Mouse (Mus musculus) B cell, adult 2 months (primary cell): ENCODE measurements around the gene Celf2.
A peak's percentile ranks its signal among the peaks of the same experiment; 100 is the strongest.

Source experiments
- DNase-seq, 2 experiments: peaks; one replicate each; pipeline ENCODE4 v3.0.0; 2022

Gene Celf2

DNA sequence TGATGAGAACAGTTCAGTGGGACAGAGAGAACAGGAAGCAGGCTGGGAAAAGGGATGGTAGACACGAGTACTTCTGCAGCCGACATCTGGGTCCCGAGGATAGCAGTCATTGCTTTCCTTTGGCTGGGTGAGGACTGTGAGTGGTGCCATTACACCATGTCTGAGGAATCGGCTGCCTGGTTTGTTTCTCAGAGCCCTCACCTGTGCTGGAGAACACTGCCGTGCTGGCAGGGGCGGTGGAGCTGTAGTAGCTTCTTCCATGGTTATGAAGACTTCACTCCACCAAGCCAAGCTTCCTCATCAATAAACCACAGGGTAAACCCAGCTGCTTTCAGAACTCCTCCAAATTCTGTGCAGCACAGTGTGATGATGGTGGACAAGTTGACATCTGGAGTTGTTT is 860.5 kb downstream of the Celf2 start:
- DNase-seq: no peak

DNA sequence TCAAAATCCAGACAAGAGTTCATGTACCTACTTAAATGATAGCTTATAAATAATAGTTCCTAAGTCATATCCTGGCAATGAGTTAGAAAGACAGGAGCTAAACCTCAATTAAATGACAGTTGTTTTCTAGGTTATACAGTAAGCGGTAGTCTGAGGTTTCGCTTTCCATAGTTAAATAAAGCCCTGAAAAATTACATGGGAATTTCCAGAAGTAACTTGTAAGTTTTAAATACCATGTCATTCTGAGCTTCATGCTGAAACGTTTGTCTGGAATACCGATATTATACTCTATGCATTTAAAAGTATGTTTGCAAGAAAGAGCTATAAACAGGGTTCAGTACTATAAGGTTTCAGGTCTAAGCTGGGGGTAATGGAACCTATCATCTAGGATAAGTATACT is 862.3 kb downstream of the Celf2 start:
- no peak for DNase-seq

DNA sequence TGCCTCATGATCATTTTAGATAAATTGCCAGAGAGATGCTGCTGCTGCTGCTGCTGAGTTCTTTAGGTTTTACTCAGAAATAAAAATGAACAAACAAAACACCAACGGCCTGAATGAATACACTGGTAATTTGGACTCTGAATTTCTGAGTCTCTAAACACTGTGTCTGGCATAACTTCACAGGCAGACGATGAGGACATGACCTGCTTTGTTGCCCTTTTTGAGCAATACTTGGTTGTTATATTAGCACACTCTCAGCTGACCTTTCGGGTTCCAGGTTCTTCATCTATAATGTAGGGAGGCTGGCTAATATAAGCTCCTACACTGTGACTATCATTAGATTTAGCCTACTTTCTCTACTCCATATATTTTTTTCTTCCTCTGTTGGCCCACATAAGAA is 863.0 kb downstream of the Celf2 start:
- DNase-seq: no peak

- peak; percentile 43 to 48 for DNase-seq
These were observed 867.0 kb downstream of the Celf2 start for GRCm38 (mm10) chr2:6642222-6642850.

DNA sequence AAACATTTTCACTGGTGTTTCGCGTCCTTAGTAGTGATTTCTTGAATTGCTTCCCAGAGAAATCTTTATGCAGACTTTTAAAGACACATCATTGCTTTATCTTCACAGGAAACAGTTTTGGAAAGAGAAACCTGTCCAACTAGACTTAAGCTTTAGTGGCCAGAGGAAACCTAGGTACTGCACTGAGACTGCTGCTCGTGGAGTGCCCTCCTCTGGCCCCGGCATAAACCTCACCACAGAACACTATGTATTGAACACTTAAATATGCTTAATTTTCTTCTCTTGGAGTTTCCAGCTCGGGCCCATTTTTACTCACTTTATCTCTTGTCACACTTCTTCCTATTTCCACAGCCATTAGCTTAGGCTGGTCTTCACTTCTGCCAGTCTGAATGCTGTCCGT is 870.0 kb downstream of the Celf2 start:
- DNase-seq: no peak

DNA sequence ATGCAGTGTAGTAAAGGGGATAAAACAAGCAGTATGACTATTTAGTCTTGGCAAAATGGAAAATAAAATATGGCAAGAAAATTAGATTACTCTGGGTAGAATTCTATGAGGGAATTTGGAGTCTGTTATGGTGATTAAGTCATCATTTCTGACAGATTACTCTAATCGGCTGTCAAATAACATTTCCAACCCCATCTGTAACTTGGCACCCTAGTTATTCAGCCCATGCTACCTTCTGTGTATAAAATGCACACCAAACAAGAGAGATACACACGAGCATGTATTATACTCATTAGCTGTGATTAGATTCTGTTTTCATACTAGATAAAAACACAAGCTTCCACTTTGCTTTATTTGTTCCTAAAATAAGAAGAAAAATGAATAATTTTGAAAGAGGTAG is 872.2 kb downstream of the Celf2 start:
- DNase-seq: no peak

GRCm38 (mm10) chr2:6634899-6635298 is 874.5 kb downstream of the Celf2 start:
- no peak for DNase-seq

- DNase-seq: no peak
These were observed 876.2 kb downstream of the Celf2 start for GRCm38 (mm10) chr2:6633115-6633514.

DNA sequence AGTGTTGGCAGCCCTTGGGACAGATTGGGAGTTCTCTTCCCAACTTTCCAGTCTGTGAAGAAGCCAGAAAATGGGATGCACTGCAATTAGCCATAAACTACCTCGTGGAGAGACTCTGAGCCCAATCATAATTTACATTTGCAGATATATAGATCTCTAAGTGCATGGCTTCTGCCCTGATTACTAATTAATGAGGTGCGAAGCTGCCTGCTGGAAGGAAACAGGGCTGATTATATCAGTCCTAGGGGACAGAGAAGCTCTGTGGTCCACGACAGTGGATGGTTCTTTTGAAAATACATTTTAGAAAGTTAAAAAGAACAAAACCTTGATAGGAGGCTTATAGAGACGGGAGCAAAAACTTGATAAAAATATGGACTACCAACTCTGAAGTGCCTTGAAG is 885.6 kb downstream of the Celf2 start:
- DNase-seq: no peak

DNA sequence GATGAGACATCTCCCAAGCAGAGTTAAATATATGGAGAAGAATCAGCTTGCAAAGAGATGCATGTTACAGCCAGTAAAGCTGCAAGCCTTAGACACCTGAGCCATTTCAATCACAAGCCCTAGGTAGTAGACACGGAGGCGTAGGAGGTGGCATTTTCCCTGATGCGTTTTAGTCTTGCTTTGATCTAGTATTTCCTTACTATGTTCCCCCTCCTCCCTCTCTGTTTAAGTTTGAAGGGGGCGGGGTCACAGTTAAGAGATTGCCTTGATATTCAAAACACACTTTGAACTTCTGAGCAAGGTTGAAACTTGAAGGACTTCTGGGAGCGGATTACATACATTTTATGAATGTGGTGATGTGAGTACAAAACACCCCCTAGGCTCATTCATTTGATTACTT is 887.3 kb downstream of the Celf2 start:
- no peak for DNase-seq

- no peak for DNase-seq
These were observed 890.5 kb downstream of the Celf2 start for GRCm38 (mm10) chr2:6618856-6619255.

GRCm38 (mm10) chr2:6618450-6618849 is 890.9 kb downstream of the Celf2 start:
- DNase-seq: no peak

DNA sequence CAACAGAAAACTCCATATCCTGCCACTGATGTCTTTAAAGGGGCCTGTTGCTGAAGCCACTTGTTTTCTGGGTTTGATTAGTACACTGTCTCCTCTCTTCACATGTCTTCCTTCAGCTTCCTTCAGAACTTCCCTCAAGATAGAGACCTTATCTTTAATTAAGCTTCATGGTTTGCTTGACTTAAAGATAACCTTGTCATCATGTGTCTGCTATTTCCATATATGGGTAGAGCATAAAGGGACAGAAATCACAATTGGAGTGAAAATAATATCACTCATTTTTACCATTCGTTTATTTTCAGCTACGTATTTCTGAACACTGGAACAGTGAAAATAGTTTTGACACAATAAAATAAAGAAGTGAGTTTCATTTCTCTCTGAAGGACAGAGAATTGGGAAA is 905.0 kb downstream of the Celf2 start:
- DNase-seq: no peak

- DNase-seq: no peak
These were observed 905.5 kb downstream of the Celf2 start for GRCm38 (mm10) chr2:6603880-6604279.

- no peak for DNase-seq
These were observed 907.2 kb downstream of the Celf2 start for GRCm38 (mm10) chr2:6602163-6602562.

- DNase-seq: no peak
These were observed 910.5 kb downstream of the Celf2 start for GRCm38 (mm10) chr2:6598879-6599167.

DNA sequence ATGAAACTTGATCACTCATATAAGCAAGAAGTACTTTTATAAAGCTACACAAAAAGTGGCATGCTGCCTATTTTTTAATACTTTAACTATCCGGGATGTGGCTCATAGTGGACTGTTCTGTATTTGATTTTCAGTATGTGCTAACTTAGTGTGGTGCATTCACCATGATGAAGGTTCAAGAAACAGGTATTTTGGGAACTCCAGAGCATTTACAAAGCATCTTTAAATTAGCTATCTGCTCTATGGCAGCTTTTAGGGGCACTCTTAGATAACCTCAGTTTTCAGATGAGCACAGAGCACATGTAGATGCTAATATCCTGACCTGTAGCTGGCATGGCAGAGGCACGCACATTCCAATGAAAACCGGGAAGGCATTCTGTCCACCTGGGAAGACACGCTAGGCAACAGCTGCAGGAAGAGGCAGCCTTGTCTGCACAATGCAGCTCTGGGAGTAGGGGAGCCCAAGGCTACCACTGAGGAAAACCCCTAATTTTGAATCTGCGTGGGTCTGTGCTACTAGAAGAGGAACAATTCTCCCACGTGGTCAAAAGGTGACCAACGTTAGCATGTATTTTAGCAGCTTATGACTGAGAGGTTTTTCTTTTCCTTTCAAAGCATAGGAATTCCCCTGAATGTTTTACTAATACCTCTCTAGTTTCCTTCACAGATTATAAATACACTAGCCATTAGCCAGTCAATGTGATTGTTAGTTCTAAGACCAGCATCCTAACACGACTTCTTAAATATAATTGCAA is 911.1 kb downstream of the Celf2 start:
- DNase-seq: peak; percentile 21 to 23

- no peak for DNase-seq
These were observed 914.6 kb downstream of the Celf2 start for GRCm38 (mm10) chr2:6594736-6595135.

GRCm38 (mm10) chr2:6594160-6594559 is 915.2 kb downstream of the Celf2 start:
- DNase-seq: no peak

DNA sequence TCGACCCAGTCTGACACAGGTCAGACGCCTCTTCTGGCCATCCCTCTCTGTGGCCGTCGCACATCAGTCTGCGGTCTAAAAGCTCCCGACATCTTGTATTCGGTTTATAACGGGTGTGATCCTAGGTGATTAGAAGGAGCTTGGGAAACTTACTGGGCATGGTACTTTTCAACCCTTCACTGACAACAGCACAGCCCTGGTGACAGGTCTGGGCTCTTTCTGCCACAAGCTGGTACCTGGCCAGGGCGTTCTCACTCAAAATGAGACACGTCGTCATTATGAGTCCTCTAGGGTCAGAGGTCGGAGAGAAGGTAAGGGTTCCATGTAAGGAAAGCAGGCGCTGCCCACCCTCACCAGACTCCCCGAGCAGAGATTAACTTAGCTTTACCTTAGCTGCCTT is 915.6 kb downstream of the Celf2 start:
- DNase-seq: no peak

DNA sequence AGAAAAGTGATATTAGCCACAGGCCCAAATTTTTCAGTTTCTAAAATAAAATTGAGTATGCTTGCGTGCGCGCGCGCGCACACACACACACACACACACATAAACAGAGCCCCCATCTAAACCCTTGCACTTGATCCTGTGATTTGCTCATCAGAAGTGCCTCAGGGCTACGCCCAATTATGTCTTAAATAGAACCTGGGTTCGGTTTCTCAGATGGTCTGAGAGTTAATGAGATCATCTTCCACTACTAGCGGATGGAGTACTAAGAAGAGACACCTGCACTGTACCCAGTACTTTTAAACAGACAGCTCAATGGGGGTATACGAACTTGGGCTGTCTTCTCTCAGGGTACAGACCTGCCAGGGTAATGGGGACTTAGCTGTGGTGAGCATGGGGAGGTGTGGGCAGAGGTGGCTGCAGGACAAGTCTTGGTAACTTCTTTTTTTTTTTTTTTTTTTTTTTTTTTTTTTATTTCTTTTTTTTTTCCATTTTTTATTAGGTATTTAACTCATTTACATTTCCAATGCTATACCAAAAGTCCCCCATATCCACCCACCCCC is 923.2 kb downstream of the Celf2 start:
- DNase-seq: no peak

DNA sequence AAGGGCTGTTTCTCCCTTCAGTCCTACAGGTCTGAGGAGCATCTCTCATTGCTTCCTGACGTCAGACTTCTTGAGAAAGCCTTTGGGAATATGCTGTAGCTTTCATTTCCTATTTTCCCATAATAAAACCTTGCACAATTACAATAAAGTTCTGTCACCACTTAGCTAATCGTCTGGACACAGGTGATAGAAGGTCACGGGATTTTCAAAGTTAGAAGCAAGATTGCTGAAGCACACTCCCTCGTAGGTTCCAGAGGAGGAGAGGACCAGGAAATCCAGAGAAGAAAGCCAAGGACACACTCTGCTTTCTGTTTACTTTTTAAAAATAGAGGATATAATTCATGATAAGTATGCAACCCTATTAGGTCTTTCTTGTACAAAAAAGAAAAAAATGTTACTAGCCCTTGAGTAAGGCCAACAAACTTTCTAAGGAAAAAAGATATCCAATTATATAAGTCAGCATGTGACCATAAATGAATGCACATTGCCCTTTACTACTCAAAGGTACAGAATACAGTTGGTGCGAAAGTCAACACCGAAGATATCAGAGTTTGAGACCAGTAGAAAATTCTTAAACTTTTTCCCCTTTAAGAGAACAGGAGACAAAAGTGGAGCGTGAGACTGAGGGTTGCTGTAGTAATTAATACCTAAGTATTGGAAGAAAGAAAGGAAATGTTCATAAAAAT is 924.2 kb downstream of the Celf2 start:
- DNase-seq: no peak

DNA sequence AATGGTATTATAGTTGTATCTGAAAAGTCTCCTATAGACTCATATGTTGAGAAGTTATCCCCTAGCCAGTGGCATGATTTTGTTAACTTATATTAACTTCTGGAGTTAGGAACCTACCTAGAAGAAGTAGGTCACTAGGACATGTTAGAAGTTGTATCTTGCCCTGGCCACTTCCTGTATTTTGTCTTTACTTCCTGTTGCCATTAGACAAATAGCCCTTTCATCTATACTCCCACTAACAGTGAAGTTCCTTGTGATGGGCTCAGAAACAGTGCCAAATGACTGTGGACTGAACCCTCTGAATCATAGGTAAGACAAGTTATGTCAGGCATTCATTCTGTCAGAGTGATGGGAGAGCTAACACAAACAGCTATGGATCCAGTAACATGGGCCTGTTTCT is 926.7 kb downstream of the Celf2 start:
- no peak for DNase-seq

DNA sequence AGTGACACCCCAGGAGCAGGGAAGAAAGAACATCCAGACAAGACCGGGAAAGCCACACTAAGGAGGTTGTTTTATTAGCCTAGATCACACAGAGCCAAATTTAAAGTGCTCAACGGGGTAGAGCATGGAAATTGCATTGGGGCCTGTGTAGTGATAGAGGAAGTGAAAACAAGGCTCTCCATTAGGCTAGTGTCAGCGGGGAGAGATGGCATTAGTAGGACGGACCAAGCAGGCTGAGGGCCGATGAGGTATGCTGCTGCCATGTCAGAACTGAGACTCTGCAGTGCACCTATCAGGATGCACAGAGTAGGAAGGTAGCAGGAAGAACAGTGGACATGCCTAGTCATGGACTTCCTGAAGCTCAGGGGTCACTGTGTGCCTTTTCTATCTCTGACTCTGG is 929.3 kb downstream of the Celf2 start:
- peak; percentile 16 to 23 for DNase-seq
